Mouse (Mus musculus) hindbrain, embryonic 14.5 days (tissue): ENCODE data around the gene Snap91. TPM values are rescaled to one million over a fixed set of nuclear protein-coding genes. Genes with fewer than 3 reads are reported as not detected.
A peak's percentile ranks its signal among the peaks of the same experiment; 100 is the strongest.

Experiments used
- ATAC-seq: fragments of 200-750 bp; cut with Nextera tagmentation; 2 replicates; pipeline ENCODE4 v1.8.0; 2017; ENCODE audit warnings: moderate number of reproducible peaks, mild to moderate bottlenecking, moderate TSS enrichment, moderate library complexity; ENCODE audit not compliant: low FRiP score
- DNase-seq: peaks from one replicate; pipeline ENCODE4 v3.0.0-alpha.2; 2015; ENCODE audit warnings: low spot score
- H3K27ac ChIP-seq: fragments of 300-500 bp; sonication (generic); 2 replicates; pipeline ENCODE4 v1.5.1; 2014; ENCODE audit warnings: mild to moderate bottlenecking, moderate library complexity
- H3K27me3 ChIP-seq: fragments of 300-500 bp; sonication (generic); 2 replicates; pipeline ENCODE4 v1.6.1; 2014; ENCODE audit warnings: mild to moderate bottlenecking, low read length, mixed read lengths; ENCODE audit not compliant: control insufficient read depth, insufficient read depth
- H3K36me3 ChIP-seq: fragments of 300-500 bp; sonication (generic); replicated peaks from 2 replicates; pipeline ENCODE4 v1.6.1; 2014; ENCODE audit not compliant: control insufficient read depth, insufficient read depth
- H3K4me1 ChIP-seq: fragments of 300-500 bp; sonication (generic); replicated peaks from 2 replicates; pipeline ENCODE4 v1.6.1; 2014; ENCODE audit warnings: antibody characterized with exemption, low read length, mixed read lengths; ENCODE audit not compliant: control insufficient read depth, insufficient read depth
- H3K4me2 ChIP-seq: fragments of 300-500 bp; sonication (generic); replicated peaks from 2 replicates; pipeline ENCODE4 v1.6.1; 2014; ENCODE audit warnings: mild to moderate bottlenecking, moderate library complexity
- H3K4me3 ChIP-seq: fragments of 300-500 bp; sonication (generic); replicated peaks from 2 replicates; pipeline ENCODE4 v1.5.1; 2014; ENCODE audit warnings: mild to moderate bottlenecking, low read length
- H3K9ac ChIP-seq: fragments of 300-500 bp; sonication (generic); 2 replicates; pipeline ENCODE4 v1.6.1; 2014
- H3K9me3 ChIP-seq: fragments of 300-500 bp; sonication (generic); 2 replicates; pipeline ENCODE4 v1.6.1; 2016; ENCODE audit warnings: low read length; ENCODE audit not compliant: control insufficient read depth
- WGBS: fragments of 180-500 bp; shearing (Covaris S2); extraction: QIAGEN DNeasy Blood & Tissue Kit; methylation state at CpG from one replicate; pipeline ENCODE4 v1.1.7; 2014; 5-methylcytosine and 5-hydroxymethylcytosine counted together
- polyA plus RNA-seq: library from polyadenylated mRNA; unstranded; fragments of >200 nt; fragmentation: Nextera tagmentation; extraction: Ambion mirVana; gene quantifications from 2 replicates; pipeline ENCODE4 v1.2.1, GENCODE M21; 2014

The Snap91 gene
- polyA plus RNA-seq, 1 experiment from 2014 or later = 92.3 TPM

DNA sequence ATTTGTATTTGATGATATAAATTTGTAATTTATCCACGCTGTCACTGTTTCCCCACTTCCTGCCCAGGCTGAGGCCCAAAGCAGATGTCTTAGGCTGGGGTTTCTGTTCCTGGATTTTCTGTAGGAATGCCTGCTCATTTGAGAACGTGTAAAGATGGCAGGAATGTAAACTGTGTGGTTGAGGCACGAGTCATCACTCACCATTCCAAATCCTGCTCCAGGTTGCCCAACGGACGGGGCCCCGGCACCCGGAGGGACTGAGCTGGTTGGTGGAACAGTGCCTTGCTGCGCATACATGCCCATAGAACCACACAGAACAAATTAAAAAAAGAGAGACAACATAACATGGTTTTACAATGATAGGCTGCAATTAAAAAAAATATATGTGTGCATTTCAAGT lies 106.5 kb downstream of the Snap91 start:
- Histone ChIP-seq H3K27me3 (no peaks in the 10 kb centered on the region), H3K4me1 (no peaks in the 10 kb centered on the region), H3K4me2 (no peak overlapping the region), H3K27ac (no peak overlapping the region), H3K4me3 (no peak overlapping the region), H3K9ac (no peak overlapping the region), H3K36me3 (peaks cover 90% of the 10 kb centered on the region), H3K9me3 (no peaks in the 10 kb centered on the region)
- ATAC-seq (no peak), DNase-seq (no peak)
- 91% methylated on average over 8 of the region's 8 CpGs for WGBS

DNA sequence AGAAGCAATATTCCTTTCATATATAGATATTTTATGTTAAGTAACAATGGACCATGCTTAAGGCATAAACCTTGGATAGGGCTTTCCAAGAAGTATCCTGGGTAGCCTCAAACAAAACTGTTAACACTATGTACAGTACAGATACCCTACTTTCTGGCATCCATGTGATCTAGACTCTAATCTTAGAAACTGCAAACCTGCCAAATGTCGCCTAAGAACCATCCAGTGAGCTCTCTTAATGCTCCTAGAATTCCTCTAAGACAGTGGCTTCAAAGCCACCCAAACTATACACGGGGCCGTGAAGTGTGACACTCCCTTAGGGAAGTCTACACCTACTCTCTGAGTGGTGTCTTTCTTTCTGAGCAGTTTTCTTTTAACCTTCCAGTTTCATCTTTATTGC lies 107.6 kb downstream of the Snap91 start:
- WGBS = 90% methylated on average over 3 of the region's 3 CpGs
- no peaks in the 10 kb centered on the region for H3K4me1 ChIP-seq
- H3K9me3 ChIP-seq = no peaks in the 10 kb centered on the region
- peaks cover 84% of the 10 kb centered on the region for H3K36me3 ChIP-seq
- H3K4me3 ChIP-seq = no peak overlapping the region
- no peak overlapping the region for H3K9ac ChIP-seq
- no peak for DNase-seq
- no peak overlapping the region for H3K27ac ChIP-seq
- ATAC-seq = no peak
- H3K4me2 ChIP-seq = no peak overlapping the region
- no peaks in the 10 kb centered on the region for H3K27me3 ChIP-seq

DNA sequence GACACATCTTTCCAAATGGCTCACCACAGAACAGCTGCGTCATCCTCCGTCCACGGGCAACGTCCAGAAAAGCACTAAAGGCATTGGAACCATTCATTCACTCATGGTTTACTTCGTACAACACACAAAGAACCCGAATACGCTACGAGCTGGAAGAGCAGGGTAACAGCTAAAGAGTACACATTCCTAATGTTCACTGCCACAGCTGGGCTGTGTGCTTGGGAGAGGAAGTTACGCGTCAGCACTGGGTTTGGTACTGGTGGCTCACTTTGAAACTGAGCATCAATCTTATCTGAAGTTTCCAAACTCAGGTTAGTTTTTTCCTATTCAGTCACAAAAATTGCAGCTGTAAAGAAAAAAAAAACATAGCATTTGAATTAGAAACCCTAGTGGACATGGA lies 113.5 kb downstream of the Snap91 start:
- H3K36me3 ChIP-seq = peaks cover 56% of the 10 kb centered on the region
- no peak for ATAC-seq
- no peak overlapping the region for H3K4me3 ChIP-seq
- H3K27me3 ChIP-seq = no peaks in the 10 kb centered on the region
- DNase-seq = no peak
- no peak overlapping the region for H3K27ac ChIP-seq
- no peaks in the 10 kb centered on the region for H3K9me3 ChIP-seq
- H3K9ac ChIP-seq = no peak overlapping the region
- H3K4me1 ChIP-seq = no peaks in the 10 kb centered on the region
- WGBS = 75% methylated on average over 10 of the region's 10 CpGs
- no peak overlapping the region for H3K4me2 ChIP-seq

DNA sequence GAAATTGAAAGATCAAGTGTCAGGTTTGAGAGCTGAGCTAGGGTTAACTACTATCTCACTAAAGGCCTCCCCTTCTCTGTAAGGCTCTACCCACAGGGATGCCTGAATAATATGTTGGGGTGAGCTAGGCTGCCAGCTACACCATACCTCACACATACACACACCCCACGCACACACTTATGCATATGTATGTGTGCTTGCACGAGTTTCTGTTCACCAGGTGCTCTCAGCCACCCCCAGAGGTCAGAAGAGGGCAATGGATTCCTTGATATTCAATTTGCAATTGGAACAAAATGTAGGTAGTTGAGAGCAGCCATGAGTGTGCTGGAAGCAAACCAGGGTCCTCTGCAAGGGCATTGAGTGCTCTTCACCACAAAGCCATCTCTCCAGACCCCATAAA lies 116.5 kb downstream of the Snap91 start:
- H3K9ac ChIP-seq = no peak overlapping the region
- no peaks in the 10 kb centered on the region for H3K9me3 ChIP-seq
- H3K4me3 ChIP-seq = no peak overlapping the region
- DNase-seq (no peak), ATAC-seq (no peak; the same call in 1 of the 2 replicates)
- no peaks in the 10 kb centered on the region for H3K4me1 ChIP-seq
- H3K27ac ChIP-seq = no peak overlapping the region
- no peak overlapping the region for H3K4me2 ChIP-seq
- 63% methylated on average over 2 of the region's 2 CpGs for WGBS
- peaks cover 28% of the 10 kb centered on the region for H3K36me3 ChIP-seq
- H3K27me3 ChIP-seq = no peaks in the 10 kb centered on the region

DNA sequence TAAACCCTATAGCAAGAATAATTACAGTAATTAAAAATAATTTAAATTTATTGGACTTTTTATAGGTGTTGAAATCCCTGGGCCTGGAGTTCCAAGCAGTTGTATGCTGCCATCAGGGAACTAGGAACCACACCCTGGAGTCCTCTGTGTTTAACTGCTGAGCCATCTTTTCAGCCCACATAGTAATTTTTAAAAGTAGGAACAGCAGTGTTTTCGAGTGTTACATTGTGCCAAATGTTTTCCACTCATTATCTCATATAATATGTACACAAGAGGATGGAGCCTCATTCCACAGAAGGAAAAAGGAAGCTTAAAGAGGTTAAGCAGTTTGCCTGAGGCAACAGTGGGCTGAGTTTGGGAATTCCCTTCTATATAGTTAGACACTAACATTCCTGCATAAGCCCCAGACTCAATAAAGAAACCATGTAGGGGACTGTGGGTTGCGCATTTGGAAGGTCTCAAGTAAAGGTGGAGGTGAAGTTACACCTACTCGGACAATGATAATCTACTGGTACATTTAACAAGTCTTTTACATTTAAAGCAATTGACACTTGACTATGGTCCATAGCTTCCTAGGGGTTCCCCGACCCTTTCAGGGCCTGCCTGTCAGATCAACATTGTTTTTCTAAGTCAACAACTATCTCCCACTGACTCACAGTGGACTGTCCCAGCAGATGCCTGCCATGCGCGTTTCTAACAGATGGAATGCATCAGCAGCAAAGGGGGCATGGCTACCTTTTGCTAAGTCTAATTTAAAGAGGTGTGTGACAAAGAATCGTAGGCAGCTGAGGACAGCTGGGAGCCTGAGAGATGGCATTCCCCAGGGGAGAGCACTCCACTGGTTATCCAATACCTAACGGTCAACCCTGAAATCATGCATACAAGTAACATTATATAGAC lies 117.7 kb downstream of the Snap91 start:
- Histone ChIP-seq H3K4me3 (no peak overlapping the region), H3K36me3 (peaks cover 21% of the 10 kb centered on the region), H3K9me3 (no peaks in the 10 kb centered on the region), H3K4me1 (no peaks in the 10 kb centered on the region), H3K9ac (no peak overlapping the region), H3K27me3 (no peaks in the 10 kb centered on the region), H3K27ac (no peak overlapping the region), H3K4me2 (no peak overlapping the region)
- 55% methylated on average over 8 of the region's 8 CpGs for WGBS
- ATAC-seq (no peak), DNase-seq (no peak)

DNA sequence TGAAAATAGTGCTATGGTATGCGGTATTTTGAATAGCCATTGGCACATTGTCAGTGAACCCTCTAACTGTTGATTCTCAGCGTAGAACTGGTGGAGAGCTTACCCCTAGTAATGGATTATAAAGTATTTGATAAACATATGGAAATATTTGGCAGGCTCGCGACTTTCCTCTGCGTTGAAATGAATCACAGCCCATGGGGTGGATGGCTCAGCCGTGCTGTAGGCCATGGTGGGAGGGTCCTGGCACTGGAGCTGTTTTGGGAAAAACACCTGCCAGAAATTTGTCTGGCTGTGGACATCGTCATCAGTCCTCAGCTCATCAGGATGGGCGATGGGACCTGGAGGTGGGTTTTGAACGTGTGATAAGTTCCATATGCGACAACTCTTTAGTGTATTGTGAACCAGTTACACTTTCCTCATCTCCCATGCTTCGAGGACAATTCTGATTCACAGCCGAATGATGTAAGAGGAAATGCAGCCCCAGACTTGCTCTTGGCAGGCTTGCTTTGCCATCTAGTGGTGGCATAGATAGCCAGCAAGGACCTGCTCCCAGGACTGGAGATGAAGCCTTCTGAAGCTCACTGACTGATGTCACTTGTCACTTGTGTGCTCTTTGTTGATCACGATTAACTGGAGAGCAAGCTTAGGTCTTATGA lies 134.4 kb downstream of the Snap91 start:
- H3K27me3 ChIP-seq = no peaks in the 10 kb centered on the region
- 35% methylated on average over 13 of the region's 13 CpGs for WGBS
- H3K4me2 ChIP-seq = no peak overlapping the region

DNA sequence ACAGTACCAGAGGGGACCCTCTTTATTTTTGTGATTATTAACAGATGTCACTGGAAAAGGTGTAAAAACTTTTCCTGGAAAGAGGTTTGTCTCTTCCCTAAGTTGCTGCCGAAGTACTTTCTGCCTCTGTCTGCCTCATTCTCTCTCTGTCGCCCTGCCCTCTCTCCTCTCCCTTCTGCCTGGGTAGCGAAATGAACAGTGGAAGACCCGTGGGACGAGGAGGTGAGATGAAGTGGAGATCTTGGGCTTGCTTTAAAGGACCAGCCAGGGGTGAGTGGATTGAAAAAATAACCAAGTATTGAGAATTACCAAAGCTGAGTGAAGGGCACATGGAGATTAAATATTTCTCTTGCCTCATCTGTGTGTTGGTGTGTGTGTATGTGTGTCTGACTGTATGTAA lies 136.4 kb downstream of the Snap91 start:
- ATAC-seq (no peak), DNase-seq (no peak)
- WGBS = 24% methylated on average over 5 of the region's 5 CpGs
- Histone ChIP-seq H3K4me2 (peak overlapping the region; percentile 77), H3K4me3 (peak overlapping the region; percentile 34; the same call in 1 of the 2 replicates), H3K36me3 (no peaks in the 10 kb centered on the region), H3K4me1 (peaks cover 5% of the 10 kb centered on the region), H3K9me3 (no peaks in the 10 kb centered on the region), H3K9ac (0 out of 2 replicates have a peak overlapping the region, but pooled peaks have one; percentile 51), H3K27ac (no peak overlapping the region), H3K27me3 (no peaks in the 10 kb centered on the region)

More for the DNA sequence above, 134.4 kb downstream of the Snap91 start:
- ATAC-seq = peak; percentile 86
- Histone ChIP-seq H3K4me1 (peaks cover 5% of the 10 kb centered on the region), H3K9ac (no peak overlapping the region), H3K4me3 (no peak overlapping the region), H3K9me3 (no peaks in the 10 kb centered on the region), H3K36me3 (no peaks in the 10 kb centered on the region), H3K27ac (no peak overlapping the region)
- DNase-seq = peak; percentile 84

DNA sequence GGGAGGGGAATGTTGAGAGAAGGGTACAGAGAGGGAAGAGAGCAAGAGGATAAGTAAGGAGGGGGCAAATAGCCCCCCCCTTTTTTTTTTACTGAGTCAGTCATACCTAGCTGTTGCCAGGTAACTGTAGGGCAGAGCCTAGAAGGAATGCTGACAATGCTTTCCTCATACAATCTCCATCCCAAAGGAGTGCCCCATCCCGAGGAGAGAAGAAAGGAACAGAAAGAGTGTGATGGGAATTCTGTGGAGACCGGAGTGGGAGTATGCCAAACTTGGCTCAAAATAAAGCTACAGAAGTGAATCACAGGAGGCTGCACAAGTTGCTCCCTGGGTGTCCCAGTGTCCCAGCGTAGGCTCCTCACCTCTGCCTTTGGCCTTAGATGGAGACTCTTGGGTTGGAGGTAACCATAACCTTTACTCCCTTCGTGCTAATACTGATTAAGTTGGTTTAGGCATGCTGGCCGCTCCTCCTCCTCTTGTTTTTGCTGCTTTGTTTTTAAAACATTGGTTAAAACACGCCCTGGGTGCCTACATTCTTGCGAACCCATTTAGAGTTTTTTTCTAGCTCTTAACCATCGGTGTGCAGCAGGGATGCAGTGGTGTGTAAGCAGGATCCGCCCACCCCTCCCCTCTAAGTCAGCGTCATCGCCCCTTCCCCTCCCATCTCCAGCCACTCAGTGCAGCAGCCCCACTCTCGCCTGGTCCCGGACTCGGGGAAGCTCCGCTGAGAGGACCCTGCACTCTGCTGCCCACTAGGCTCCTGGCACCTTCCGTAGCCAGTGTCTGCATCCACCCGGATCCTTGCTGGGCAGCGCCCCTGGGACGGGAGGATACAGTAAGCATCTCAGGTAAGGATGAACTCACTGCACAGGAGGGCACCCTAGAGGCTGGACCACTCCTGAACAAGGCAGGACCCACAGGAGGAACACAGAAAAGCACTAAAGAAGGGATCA lies 137.2 kb downstream of the Snap91 start, which contains the start of gene Prss35:
Gene Prss35, plus strand, starts transcription at position 691 of the 953 bp plus-strand sequence.
- Histone ChIP-seq H3K4me2 (peak within 1 kb of the TSS; percentile 77), H3K27ac (no peak within 1 kb of the TSS), H3K9ac (peak within 1 kb of the TSS; percentile 51), H3K4me1 (peaks cover 5% of the 10 kb centered on the region), H3K36me3 (no peaks in the 10 kb centered on the region), H3K4me3 (peak within 1 kb of the TSS; percentile 34), H3K9me3 (no peaks in the 10 kb centered on the region), H3K27me3 (no peaks in the 10 kb centered on the region)
- 3% methylated on average over 19 of the region's 19 CpGs for WGBS
- ATAC-seq (peak; percentile 88), DNase-seq (peak; percentile 41)
